Mouse (Mus musculus): Measurements from ENCODE around the gene Sdk2. TPM values are rescaled to one million over a fixed set of nuclear protein-coding genes. Genes with fewer than 3 reads are reported as not detected.
A peak's percentile ranks its signal among the peaks of the same experiment; 100 is the strongest.

Sdk2 gene
- total and polyA plus RNA-seq, 3 experiments, result 0.13 TPM; not detected in 2

GRCm38 (mm10) chr11:113752685-113753430 is 314.0 kb downstream of the Sdk2 start:
- H3K4me1 ChIP-seq (ENCODE audit: control insufficient read depth in 1 of 2, insufficient read depth in 2 of 2, low read length in 2 of 2), result peaks cover 6 to 15% of the 10 kb centered on the region in 2 experiments; a peak in 3 of 4 replicates
- H3K9me3 ChIP-seq (replicated peaks; ENCODE audit: insufficient read depth, low read length), result no peaks in the 10 kb centered on the region
- peak overlapping the region; percentile 96 for H3K9ac ChIP-seq (ENCODE audit: control insufficient read depth, low read depth, low read length, poor library complexity, severe bottlenecking)
- H3K27ac ChIP-seq (ENCODE audit: control insufficient read depth, low read depth, low read length), result no peak overlapping the region
- H3K36me3 ChIP-seq (ENCODE audit: control insufficient read depth in 1 of 2, insufficient read depth in 2 of 2, low read length in 2 of 2), result peaks cover 0 to 16% of the 10 kb centered on the region in 2 experiments; a peak in 3 of 4 replicates
- no peak for DNase-seq (ENCODE audit: low read depth, low spot score)
- TF ChIP-seq TCF12 (IDR thresholded peaks at IDR 0.05; ENCODE audit: low read depth, low read length), result 0 out of 2 replicates have a peak, but pooled peaks have one; percentile 0
- TF ChIP-seq POLR2A (IDR thresholded peaks at IDR 0.05; ENCODE audit: control insufficient read depth in 1 of 2, insufficient read depth in 1 of 2, low read depth in 1 of 2, low read length in 2 of 2, poor library complexity in 1 of 2), result no peak
- no peak for TF ChIP-seq MAX (IDR thresholded peaks at IDR 0.05; ENCODE audit: low read length)
- no peak for TF ChIP-seq CTCF (IDR thresholded peaks at IDR 0.05 in 2 of 3, conservative IDR thresholded peaks at IDR 0.05 in 1 of 3; ENCODE audit: control insufficient read depth in 1 of 3, insufficient read depth in 1 of 3, low read depth in 2 of 3, low read length in 3 of 3, poor library complexity in 1 of 3, severe bottlenecking in 1 of 3)
- peak; percentile 57; the same call in 1 of the 2 replicates for TF ChIP-seq ZNF384 (IDR thresholded peaks at IDR 0.05; ENCODE audit: low read depth, low read length)
- H3K4me3 ChIP-seq (ENCODE audit: control insufficient read depth in 1 of 2, insufficient read depth in 1 of 2, low read depth in 2 of 2, low read length in 2 of 2), result peak overlapping the region; percentile 83 to 87
- H3K27me3 ChIP-seq (ENCODE audit: control insufficient read depth in 1 of 2, insufficient read depth in 2 of 2, low read length in 2 of 2), result no peaks in the 10 kb centered on the region
- H3K79me2 ChIP-seq (ENCODE audit: control insufficient read depth, insufficient read depth, low read length, poor library complexity), result peaks cover 39% of the 10 kb centered on the region

- Histone ChIP-seq H3K27me3 (ENCODE audit: control insufficient read depth in 1 of 2, insufficient read depth in 2 of 2, low read length in 2 of 2) (no peaks in the 10 kb centered on the region), H3K4me1 (ENCODE audit: control insufficient read depth in 1 of 2, insufficient read depth in 2 of 2, low read length in 2 of 2) (peaks cover 6 to 15% of the 10 kb centered on the region in 2 experiments; a peak in 3 of 4 replicates)
These were observed 314.6 kb downstream of the Sdk2 start for GRCm38 (mm10) chr11:113752158-113752661.

GRCm38 (mm10) chr11:113751484-113752084 is 315.3 kb downstream of the Sdk2 start, which contains the start of gene Cdc42ep4:
TSS of gene Cdc42ep4 (minus strand) at chr11:113751881.
- H3K27ac ChIP-seq (ENCODE audit: control insufficient read depth, low read depth, low read length), result peak within 1 kb of the TSS; percentile 74
- peak; percentile 99 for DNase-seq (ENCODE audit: low read depth, low spot score)
- peaks cover 6 to 15% of the 10 kb centered on the region in 2 experiments; a peak in 3 of 4 replicates for H3K4me1 ChIP-seq (ENCODE audit: control insufficient read depth in 1 of 2, insufficient read depth in 2 of 2, low read length in 2 of 2)
- no peaks in the 10 kb centered on the region for H3K9me3 ChIP-seq (replicated peaks; ENCODE audit: insufficient read depth, low read length)
- peak within 1 kb of the TSS; percentile 83 to 87 for H3K4me3 ChIP-seq (ENCODE audit: control insufficient read depth in 1 of 2, insufficient read depth in 1 of 2, low read depth in 2 of 2, low read length in 2 of 2)
- H3K36me3 ChIP-seq (ENCODE audit: control insufficient read depth in 1 of 2, insufficient read depth in 2 of 2, low read length in 2 of 2), result peaks cover 0 to 16% of the 10 kb centered on the region in 2 experiments; a peak in 3 of 4 replicates
- H3K9ac ChIP-seq (ENCODE audit: control insufficient read depth, low read depth, low read length, poor library complexity, severe bottlenecking), result peak within 1 kb of the TSS; percentile 96
- H3K79me2 ChIP-seq (ENCODE audit: control insufficient read depth, insufficient read depth, low read length, poor library complexity), result peaks cover 49% of the 10 kb centered on the region
- H3K27me3 ChIP-seq (ENCODE audit: control insufficient read depth in 1 of 2, insufficient read depth in 2 of 2, low read length in 2 of 2), result no peaks in the 10 kb centered on the region
- TF ChIP-seq NRF1 (IDR thresholded peaks at IDR 0.05; ENCODE audit: insufficient read depth, low read depth, low read length, poor library complexity, severe bottlenecking) (peak; percentile 35; the same call in 1 of the 2 replicates), BHLHE40 (IDR thresholded peaks at IDR 0.05; ENCODE audit: borderline replicate concordance, low read depth, low read length) (0 out of 2 replicates have a peak, but pooled peaks have one; percentile 3), JUND (IDR thresholded peaks at IDR 0.05; ENCODE audit: low read depth, low read length) (no peak), GABPA (IDR thresholded peaks at IDR 0.05; ENCODE audit: low read depth, low read length) (no peak), POLR2AphosphoS2 (IDR thresholded peaks at IDR 0.05; ENCODE audit: low read length) (peak; percentile 87), HCFC1 (IDR thresholded peaks at IDR 0.05; ENCODE audit: low read depth, low read length) (no peak; the same call in 1 of the 2 replicates), MAZ (IDR thresholded peaks at IDR 0.05; ENCODE audit: low read depth, low read length) (peak; percentile 87), E2F4 (IDR thresholded peaks at IDR 0.05; ENCODE audit: borderline replicate concordance, low read depth, low read length) (no peak), UBTF (IDR thresholded peaks at IDR 0.05; ENCODE audit: borderline replicate concordance, insufficient read depth, low read depth, low read length) (0 out of 2 replicates have a peak, but pooled peaks have one; percentile 90), ZMIZ1 (IDR thresholded peaks at IDR 0.05; ENCODE audit: low read depth, low read length) (peak; percentile 98), MAX (IDR thresholded peaks at IDR 0.05; ENCODE audit: low read length) (no peak; the same call in 1 of the 2 replicates), USF1 (IDR thresholded peaks at IDR 0.05; ENCODE audit: low read depth, low read length) (no peak), TCF12 (IDR thresholded peaks at IDR 0.05; ENCODE audit: low read depth, low read length) (peak; percentile 70)

More at GRCm38 (mm10) chr11:113752158-113752661, 314.6 kb downstream of the Sdk2 start:
- DNase-seq (ENCODE audit: low read depth, low spot score), result peak; percentile 76
- H3K4me3 ChIP-seq (ENCODE audit: control insufficient read depth in 1 of 2, insufficient read depth in 1 of 2, low read depth in 2 of 2, low read length in 2 of 2), result peak overlapping the region; percentile 83 to 87
- TF ChIP-seq CHD2 (IDR thresholded peaks at IDR 0.05; ENCODE audit: low read length) (peak; percentile 58), CTCF (IDR thresholded peaks at IDR 0.05 in 2 of 3, conservative IDR thresholded peaks at IDR 0.05 in 1 of 3; ENCODE audit: control insufficient read depth in 1 of 3, insufficient read depth in 1 of 3, low read depth in 2 of 3, low read length in 3 of 3, poor library complexity in 1 of 3, severe bottlenecking in 1 of 3) (no peak), POLR2A (IDR thresholded peaks at IDR 0.05; ENCODE audit: control insufficient read depth in 1 of 2, insufficient read depth in 1 of 2, low read depth in 1 of 2, low read length in 2 of 2, poor library complexity in 1 of 2) (peak in 1 of 2 experiments; percentile 1; a peak in 1 of 4 replicates), TCF12 (IDR thresholded peaks at IDR 0.05; ENCODE audit: low read depth, low read length) (0 out of 2 replicates have a peak, but pooled peaks have one; percentile 10), CHD1 (IDR thresholded peaks at IDR 0.05; ENCODE audit: low read depth, low read length) (peak; percentile 80; the same call in 1 of the 2 replicates), ELF1 (IDR thresholded peaks at IDR 0.05; ENCODE audit: low read depth, low read length) (peak; percentile 46), ETS1 (IDR thresholded peaks at IDR 0.05; ENCODE audit: low read depth, low read length) (peak; percentile 40; the same call in 1 of the 2 replicates), MYC (IDR thresholded peaks at IDR 0.05; ENCODE audit: low read depth, low read length) (0 out of 2 replicates have a peak, but pooled peaks have one; percentile 9), ZNF384 (IDR thresholded peaks at IDR 0.05; ENCODE audit: low read depth, low read length) (no peak)
- peak overlapping the region; percentile 96 for H3K9ac ChIP-seq (ENCODE audit: control insufficient read depth, low read depth, low read length, poor library complexity, severe bottlenecking)
- peaks cover 0 to 16% of the 10 kb centered on the region in 2 experiments; a peak in 3 of 4 replicates for H3K36me3 ChIP-seq (ENCODE audit: control insufficient read depth in 1 of 2, insufficient read depth in 2 of 2, low read length in 2 of 2)
- H3K9me3 ChIP-seq (replicated peaks; ENCODE audit: insufficient read depth, low read length), result no peaks in the 10 kb centered on the region
- H3K79me2 ChIP-seq (ENCODE audit: control insufficient read depth, insufficient read depth, low read length, poor library complexity), result peaks cover 45% of the 10 kb centered on the region
- H3K27ac ChIP-seq (ENCODE audit: control insufficient read depth, low read depth, low read length), result peak overlapping the region; percentile 74
